Mouse (Mus musculus) ES-E14 (cell line): ENCODE data around the gene Cracr2b. TPM values are rescaled to one million over a fixed set of nuclear protein-coding genes. Genes with fewer than 3 reads are reported as not detected.

Experiments used
- DNase-seq: peaks from one replicate; pipeline ENCODE4 v3.0.0-alpha.2; 2013; ENCODE audit warnings: low read depth, low spot score
- H3K27ac ChIP-seq: 2 replicates; pipeline ENCODE4 v1.5.1; 2012; ENCODE audit warnings: low read depth, mild to moderate bottlenecking, low read length, moderate library complexity, mixed read lengths; ENCODE audit not compliant: poor library complexity, insufficient read depth, severe bottlenecking
- H3K36me3 ChIP-seq: 2 replicates; pipeline ENCODE4 v1.6.1; 2012; ENCODE audit warnings: mild to moderate bottlenecking, low read length, moderate library complexity, mixed read lengths; ENCODE audit not compliant: control insufficient read depth, poor library complexity, insufficient read depth, severe bottlenecking
- H3K4me1 ChIP-seq, 2 experiments: fragments of 150-350 bp in 1 of 2; sonication (generic) in 1 of 2; 2 replicates each; pipeline ENCODE4 v1.6.1; 2012; ENCODE audit warnings: low read length in 2 of 2, mild to moderate bottlenecking in 1 of 2, mixed read lengths in 1 of 2; ENCODE audit not compliant: control insufficient read depth in 2 of 2, insufficient read depth in 2 of 2, poor library complexity in 1 of 2
- H3K4me3 ChIP-seq, 2 experiments: fragments of 150-350 bp in 1 of 2; sonication (generic) in 1 of 2; 2 replicates each; pipeline ENCODE4 v1.5.1; 2012; ENCODE audit warnings: low read length in 2 of 2, low read depth in 1 of 2, mild to moderate bottlenecking in 1 of 2, mixed read lengths in 1 of 2; ENCODE audit not compliant: insufficient read depth in 1 of 2, poor library complexity in 1 of 2, severe bottlenecking in 1 of 2
- H3K9ac ChIP-seq: 2 replicates; pipeline ENCODE4 v1.6.1; 2012; ENCODE audit warnings: low read depth, mild to moderate bottlenecking, low read length, mixed read lengths; ENCODE audit not compliant: poor library complexity, insufficient read depth, severe bottlenecking
- H3K9me3 ChIP-seq: fragments of 150-350 bp; sonication (generic); 2 replicates; pipeline ENCODE4 v1.6.1; 2012; ENCODE audit warnings: low read depth, mild to moderate bottlenecking, low read length; ENCODE audit not compliant: control insufficient read depth, insufficient read depth
- CHD2 ChIP-seq: IDR thresholded peaks from 2 replicates; pipeline ENCODE4 v1.6.1; 2014; ENCODE audit warnings: mild to moderate bottlenecking, low read depth, low read length, inconsistent platforms
- HCFC1 ChIP-seq: IDR thresholded peaks from 2 replicates; pipeline ENCODE4 v1.6.1; 2012; ENCODE audit warnings: low read length, inconsistent platforms, borderline replicate concordance; ENCODE audit not compliant: insufficient read depth
- MAFK ChIP-seq: IDR thresholded peaks from 2 replicates; pipeline ENCODE4 v1.6.1; 2014; ENCODE audit warnings: mild to moderate bottlenecking, low read depth, low read length, inconsistent platforms; ENCODE audit not compliant: insufficient read depth
- ZC3H11A ChIP-seq: IDR thresholded peaks from 2 replicates; pipeline ENCODE4 v1.6.1; 2012; ENCODE audit warnings: low read depth, mild to moderate bottlenecking, inconsistent platforms, low read length, borderline replicate concordance
- ZNF384 ChIP-seq: IDR thresholded peaks from 2 replicates; pipeline ENCODE4 v1.6.1; 2012; ENCODE audit warnings: low read depth, low read length, inconsistent platforms
- in situ Hi-C, 2 experiments: fragments of 600-800 bp; cut with MboI; formaldehyde crosslinking; loops; one replicate each; pipeline ENCODE4 v1.15.1; 2025; ENCODE audit warnings: low sequenced_read_pairs in 2 of 2, inconsistent platforms in 1 of 2; ENCODE audit not compliant: unreplicated experiment in 2 of 2
- total RNA-seq: library from RNA; depleted of rRNA; stranded (reverse); fragments of 300-350 nt; gene quantifications from 2 replicates; pipeline ENCODE4 v1.2.3, GENCODE M21; 2012

Gene Cracr2b
- total RNA-seq, 1 experiment = 5.8 TPM

DNA sequence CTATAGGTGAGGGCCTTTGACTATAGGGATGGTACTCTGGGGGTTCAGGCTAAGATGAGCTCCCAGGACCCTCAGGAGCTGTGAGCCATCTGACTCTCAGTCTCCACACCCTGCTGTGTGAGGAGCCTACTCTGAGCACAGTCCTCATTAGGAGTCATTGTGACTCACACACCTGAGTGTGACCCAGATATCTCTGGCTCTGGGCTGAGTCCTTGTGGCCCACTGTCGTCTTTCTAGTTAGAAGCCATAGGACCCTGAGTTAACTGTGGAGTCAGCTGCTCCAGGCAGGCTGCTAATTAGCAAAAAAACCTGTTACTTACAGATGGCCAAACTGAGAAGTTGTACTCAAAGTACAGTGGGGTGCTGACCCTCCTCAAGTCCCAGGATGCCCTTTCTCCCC lies 32.8 kb downstream of the Cracr2b start:
- H3K9ac ChIP-seq = no peak overlapping the region
- H3K4me3 ChIP-seq = no peak overlapping the region
- no peak for TF ChIP-seq ZNF384
- TF ChIP-seq HCFC1 = no peak
- no peak for TF ChIP-seq ZC3H11A
- no peak for TF ChIP-seq MAFK
- TF ChIP-seq CHD2 = no peak
- no peak for DNase-seq
- no peaks in the 10 kb centered on the region for H3K4me1 ChIP-seq
- H3K9me3 ChIP-seq = no peaks in the 10 kb centered on the region
- in situ Hi-C loops = no loop called here
- H3K36me3 ChIP-seq = peaks cover 20% of the 10 kb centered on the region; the same call in 1 of the 2 replicates
- H3K27ac ChIP-seq = no peak overlapping the region

- H3K9me3 ChIP-seq = no peaks in the 10 kb centered on the region
- no peak for DNase-seq
- in situ Hi-C loops = no loop called here
- no peak overlapping the region for H3K9ac ChIP-seq
- peaks cover 20% of the 10 kb centered on the region; the same call in 1 of the 2 replicates for H3K36me3 ChIP-seq
- no peaks in the 10 kb centered on the region for H3K4me1 ChIP-seq
- H3K27ac ChIP-seq = no peak overlapping the region
- TF ChIP-seq ZNF384 (no peak), MAFK (no peak), ZC3H11A (no peak), CHD2 (no peak), HCFC1 (no peak)
- no peak overlapping the region for H3K4me3 ChIP-seq
Measured at GRCm38 (mm10) chr7:141495379-141495778, 34.5 kb downstream of the Cracr2b start.

DNA sequence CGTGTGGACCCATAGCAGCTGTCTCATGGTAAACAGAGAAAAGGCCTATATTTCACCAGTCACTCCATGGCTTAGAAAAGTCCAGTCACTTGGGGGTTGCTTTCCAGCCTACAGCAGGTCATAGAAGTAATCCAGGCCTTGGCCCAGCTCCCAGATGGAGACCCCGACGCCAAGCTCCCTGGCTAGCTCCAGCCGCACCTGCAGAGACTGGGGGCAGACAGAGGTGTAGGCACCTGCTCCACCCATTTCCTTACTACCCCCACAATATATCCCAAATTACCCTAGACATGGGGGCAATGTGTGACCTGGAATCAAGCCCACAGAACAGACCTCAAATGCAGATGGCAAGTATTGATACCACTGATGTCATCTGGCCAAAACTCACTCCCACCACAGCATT lies 35.0 kb downstream of the Cracr2b start:
- in situ Hi-C loops = no loop called here
- TF ChIP-seq HCFC1 (no peak), CHD2 (no peak), ZC3H11A (no peak), MAFK (no peak), ZNF384 (no peak)

GRCm38 (mm10) chr7:141497600-141497999 lies 36.7 kb downstream of the Cracr2b start:
- no peak for DNase-seq
- in situ Hi-C loops = no loop called here
- H3K27ac ChIP-seq = no peak overlapping the region
- H3K4me1 ChIP-seq = no peaks in the 10 kb centered on the region
- TF ChIP-seq CHD2 (no peak), ZC3H11A (no peak), HCFC1 (no peak), MAFK (no peak), ZNF384 (no peak)
- peaks cover 6% of the 10 kb centered on the region; the same call in 1 of the 2 replicates for H3K36me3 ChIP-seq
- no peak overlapping the region for H3K9ac ChIP-seq
- no peak overlapping the region for H3K4me3 ChIP-seq
- no peaks in the 10 kb centered on the region for H3K9me3 ChIP-seq

More for the DNA sequence above, 35.0 kb downstream of the Cracr2b start:
- H3K4me3 ChIP-seq = no peak overlapping the region
- no peak overlapping the region for H3K27ac ChIP-seq
- no peak overlapping the region for H3K9ac ChIP-seq
- no peaks in the 10 kb centered on the region for H3K9me3 ChIP-seq
- no peak for DNase-seq
- H3K36me3 ChIP-seq = peaks cover 16% of the 10 kb centered on the region; the same call in 1 of the 2 replicates
- no peaks in the 10 kb centered on the region for H3K4me1 ChIP-seq
